Comparison of ENCODE assay signal across 8 mouse cellular contexts in genomic region chr7:30323795-30324194, GRCm38 (mm10). TPM values are rescaled to one million over a fixed set of nuclear protein-coding genes. Genes with fewer than 3 reads are reported as not detected.
A peak's percentile ranks its signal among the peaks of the same experiment; 100 is the strongest.
DNase-seq lines count a peak whose midpoint lies in the region; ATAC-seq and TF ChIP-seq lines count a peak whose summit lies in the region.

Sdhaf1 (minus strand) TSS chr7:30323895.

- H3K4me2 ChIP-seq in kidney, postnatal 0 days (ENCODE audit: low read length) = peak within 1 kb of the TSS; percentile 91
- H3K4me2 ChIP-seq in liver, embryonic 16.5 days (ENCODE audit: low read depth, low read length) = peak within 1 kb of the TSS; percentile 78

- intact Hi-C loops in heart, postnatal 14 days (cut with DNase I) = no loop called here

- H3K27ac ChIP-seq in kidney, postnatal 0 days = peak within 1 kb of the TSS; percentile 91
- peak within 1 kb of the TSS; percentile 82 for H3K27ac ChIP-seq in brown adipose tissue, adult 24 weeks (replicated peaks; ENCODE audit: low read depth, low read length)
- peak within 1 kb of the TSS; percentile 80 for H3K27ac ChIP-seq in liver, embryonic 16.5 days (ENCODE audit: low read length)

- DNase-seq in kidney, postnatal 0 days (ENCODE audit: low spot score) = no peak
- DNase-seq in kidney, adult 18-20 months = no peak
- DNase-seq in heart, postnatal 14 days = no peak
- no peak for DNase-seq in urinary bladder, postnatal 14 days (ENCODE audit: low spot score)
- DNase-seq in ovary, postnatal 14 days (ENCODE audit: low spot score) = no peak
- DNase-seq in embryo, embryonic 9.5 days (ENCODE audit: extremely low spot score) = no peak

- no peak for ATAC-seq in kidney, postnatal 0 days (replicated peaks; ENCODE audit: low FRiP score, low read depth)
- ATAC-seq in liver, embryonic 16.5 days (ENCODE audit: low read depth) = no peak

- TF ChIP-seq CTCF in kidney, postnatal 0 days (IDR thresholded peaks at IDR 0.05; ENCODE audit: low read depth) = no peak

- H3K9ac ChIP-seq in kidney, postnatal 0 days (ENCODE audit: low read depth, low read length) = peak within 1 kb of the TSS; percentile 51
- H3K9ac ChIP-seq in liver, embryonic 16.5 days (ENCODE audit: low read depth, low read length) = peak within 1 kb of the TSS; percentile 68

- no peaks in the 10 kb centered on the region for H3K27me3 ChIP-seq in kidney, postnatal 0 days (ENCODE audit: insufficient read depth, low read length)
- H3K27me3 ChIP-seq in liver, embryonic 16.5 days (ENCODE audit: control insufficient read depth, insufficient read depth, low read depth, low read length) = no peaks in the 10 kb centered on the region

- H3K4me1 ChIP-seq in kidney, postnatal 0 days (replicated peaks; ENCODE audit: insufficient read depth, low read length) = peaks cover 5% of the 10 kb centered on the region; the same call in 1 of the 2 replicates
- no peaks in the 10 kb centered on the region for H3K4me1 ChIP-seq in brown adipose tissue, adult 24 weeks (ENCODE audit: control insufficient read depth, insufficient read depth, insufficient read length, low read length)
- peaks cover 19% of the 10 kb centered on the region for H3K4me1 ChIP-seq in liver, embryonic 16.5 days (ENCODE audit: control insufficient read depth, low read depth, low read length)

- H3K9me3 ChIP-seq in kidney, postnatal 0 days (replicated peaks; ENCODE audit: low read length) = no peaks in the 10 kb centered on the region
- no peaks in the 10 kb centered on the region for H3K9me3 ChIP-seq in liver, embryonic 16.5 days (replicated peaks; ENCODE audit: control insufficient read depth, low read length)

- peak within 1 kb of the TSS; percentile 70 for H3K4me3 ChIP-seq in kidney, postnatal 0 days (replicated peaks; ENCODE audit: low read depth, low read length)
- peak within 1 kb of the TSS; percentile 63 for H3K4me3 ChIP-seq in brown adipose tissue, adult 24 weeks (ENCODE audit: insufficient read depth, low read depth, low read length)
- H3K4me3 ChIP-seq in liver, embryonic 16.5 days (ENCODE audit: low read depth, low read length) = peak within 1 kb of the TSS; percentile 74

- no peaks in the 10 kb centered on the region for H3K36me3 ChIP-seq in kidney, postnatal 0 days (ENCODE audit: insufficient read depth, low read length)
- H3K36me3 ChIP-seq in liver, embryonic 16.5 days (ENCODE audit: control insufficient read depth, insufficient read depth) = no peaks in the 10 kb centered on the region

- 82% methylated on average over 3 of the region's 3 CpGs for WGBS in kidney, postnatal 0 days
- WGBS in liver, embryonic 16.5 days (ENCODE audit: insufficient replicate concordance) = 61% methylated on average over 3 of the region's 3 CpGs

RNA-seq across cellular contexts. Expression of gene Sdhaf1, which starts in this region (rescaled TPM):
- polyA plus RNA-seq in kidney, postnatal 0 days (2015; fragmentation: Nextera tagmentation; extraction: Ambion mirVana) = 32.0 and 35.1 TPM in 2 replicates
- 18.1 and 22.7 TPM in 2 replicates for polyA plus RNA-seq in brown adipose tissue, adult 24 weeks (2012; ENCODE audit: insufficient read depth, insufficient read length, missing spikeins)
- 10 to 100 TPM; 12.1 to 12.8 TPM for total RNA-seq in heart, postnatal 14 days (2021)
- polyA plus RNA-seq in liver, embryonic 16.5 days (2015; fragmentation: Nextera tagmentation; extraction: Ambion mirVana) = 4.3 and 4.6 TPM in 2 replicates
